Comparison of ENCODE assay signal across 26 mouse cellular contexts in the genomic region with DNA sequence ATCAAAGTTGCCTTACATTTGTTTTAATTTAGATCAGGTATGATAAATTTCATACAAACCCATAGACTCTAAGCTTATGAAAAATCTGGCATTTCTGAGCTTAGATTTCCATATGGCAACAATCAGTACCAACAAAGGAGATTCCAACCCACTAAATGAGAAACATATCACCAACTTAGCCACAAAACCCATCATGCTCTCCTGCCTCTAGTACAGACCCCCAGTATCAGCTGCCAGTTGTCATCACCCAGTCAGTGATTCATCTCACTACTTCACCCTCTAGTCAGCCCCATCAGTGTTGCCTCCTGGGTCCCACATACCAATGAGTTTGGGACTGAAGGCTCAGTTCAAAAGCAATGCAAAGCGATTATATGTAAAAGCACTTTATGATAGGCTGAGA.
"Had no signal": no experiment of that assay in that cellular context is flagged by ENCODE, and none has a peak within 500 bp of the region (broad histone marks: within the 10 kb centered on the region; RNA-seq: fewer than 3 reads in every experiment).

No protein-coding gene starts in this region.

- ATAC-seq: hindbrain, postnatal 0 days; intestine, postnatal 0 days had no signal

- H3K4me2 ChIP-seq: heart, embryonic 13.5 days; heart, embryonic 15.5 days; hindbrain, embryonic 13.5 days; hindbrain, embryonic 15.5 days; kidney, embryonic 15.5 days; limb, embryonic 12.5 days; liver, embryonic 11.5 days; liver, embryonic 13.5 days; liver, embryonic 15.5 days had no signal

- H3K4me1 ChIP-seq: hindbrain, embryonic 13.5 days; hindbrain, embryonic 15.5 days; kidney, embryonic 15.5 days; limb, embryonic 12.5 days had no signal

- DNase-seq: gastrocnemius, postnatal 14 days; gastrocnemius, postnatal 36 days; heart, adult 18-20 months; heart, postnatal 14 days; heart, postnatal 36 days; kidney, adult 18-20 months; kidney, adult 9 months; kidney, postnatal 14 days; kidney, postnatal 36 days; layer of hippocampus, postnatal 36 days; left cerebral cortex, postnatal 4 days; liver; liver, embryonic 13.5 days had no signal

- H3K4me3 ChIP-seq: heart, embryonic 10.5 days; heart, embryonic 13.5 days; heart, embryonic 15.5 days; hindbrain, embryonic 13.5 days; hindbrain, embryonic 15.5 days; kidney, embryonic 15.5 days; layer of hippocampus, adult 2 months; limb, embryonic 12.5 days; liver, embryonic 13.5 days; liver, embryonic 15.5 days had no signal

- H3K27ac ChIP-seq: heart, embryonic 10.5 days; heart, embryonic 15.5 days; hindbrain, embryonic 13.5 days; hindbrain, embryonic 15.5 days; hindbrain, postnatal 0 days; kidney, embryonic 15.5 days; kidney, postnatal 0 days; layer of hippocampus, adult 2 months; limb, embryonic 12.5 days; liver, embryonic 13.5 days; liver, embryonic 15.5 days had no signal

- H3K9ac ChIP-seq: heart, embryonic 15.5 days; hindbrain, embryonic 13.5 days; hindbrain, embryonic 15.5 days; kidney, embryonic 15.5 days; limb, embryonic 12.5 days; liver, embryonic 13.5 days; liver, embryonic 15.5 days had no signal

- H3K9me3 ChIP-seq: heart, embryonic 10.5 days; heart, embryonic 13.5 days; heart, embryonic 15.5 days; hindbrain, embryonic 13.5 days; hindbrain, embryonic 15.5 days; kidney, embryonic 15.5 days; limb, embryonic 12.5 days; liver, embryonic 13.5 days; liver, embryonic 15.5 days had no signal

- H3K36me3 ChIP-seq: heart, embryonic 15.5 days; hindbrain, embryonic 13.5 days; hindbrain, embryonic 15.5 days; kidney, embryonic 15.5 days; limb, embryonic 12.5 days; liver, embryonic 15.5 days had no signal

- H3K27me3 ChIP-seq: heart, embryonic 13.5 days; heart, embryonic 15.5 days; hindbrain, embryonic 13.5 days; hindbrain, embryonic 15.5 days; kidney, embryonic 15.5 days; limb, embryonic 12.5 days; liver, embryonic 13.5 days; liver, embryonic 15.5 days had no signal
